Mouse (Mus musculus): ENCODE results near the gene Vmn2r27. TPM values are rescaled to one million over a fixed set of nuclear protein-coding genes. Genes with fewer than 3 reads are reported as not detected.
A peak's percentile ranks its signal among the peaks of the same experiment; 100 is the strongest.

The Vmn2r27 gene
- total and polyA plus RNA-seq, 3 experiments = 0.22 TPM; not detected in 2

- Histone ChIP-seq H3K4me3 (ENCODE audit: low read depth, low read length) (no peak overlapping the region), H3K27me3 (ENCODE audit: insufficient read depth, low read length) (0 out of 2 replicates have a peak, but pooled peaks cover 5% of the 10 kb centered on the region), H3K36me3 (replicated peaks) (no peaks in the 10 kb centered on the region), H3K9me3 (replicated peaks) (no peaks in the 10 kb centered on the region), H3K4me1 (ENCODE audit: insufficient read depth, low read depth, low read length) (no peaks in the 10 kb centered on the region)
- TF ChIP-seq POLR2AphosphoS5 (IDR thresholded peaks at IDR 0.05; ENCODE audit: insufficient replicate concordance, low read depth, low read length) = no peak
- TF ChIP-seq GATA1 (IDR thresholded peaks at IDR 0.05; ENCODE audit: borderline replicate concordance, low read length) = no peak
- TF ChIP-seq CTCF (IDR thresholded peaks at IDR 0.05; ENCODE audit: low read depth, low read length) = no peak
- TF ChIP-seq TAL1 (conservative IDR thresholded peaks at IDR 0.05; ENCODE audit: low read depth, low read length) = no peak
- TF ChIP-seq GATA2 (IDR thresholded peaks at IDR 0.05; ENCODE audit: borderline replicate concordance, low read depth, low read length) = no peak
- ATAC-seq (ENCODE audit: extremely low read depth, insufficient number of reproducible peaks, low FRiP score, poor library complexity, severe bottlenecking) = no peak
- DNase-seq (ENCODE audit: low spot score) = no peak
These were observed 24.2 kb upstream of the Vmn2r27 start for GRCm38 (mm10) chr6:124255721-124256470.

GRCm38 (mm10) chr6:124202116-124202515 lies 29.5 kb downstream of the Vmn2r27 start:
- DNase-seq (ENCODE audit: low spot score) (no peak), ATAC-seq (ENCODE audit: extremely low read depth, insufficient number of reproducible peaks, low FRiP score, poor library complexity, severe bottlenecking) (peak; percentile 76)

GRCm38 (mm10) chr6:124168499-124169257 lies 63.0 kb downstream of the Vmn2r27 start:
- no peaks in the 10 kb centered on the region for H3K27me3 ChIP-seq (ENCODE audit: insufficient read depth, low read length)
- no peak for ATAC-seq (ENCODE audit: extremely low read depth, insufficient number of reproducible peaks, low FRiP score, poor library complexity, severe bottlenecking)
- H3K9me3 ChIP-seq (replicated peaks) = no peaks in the 10 kb centered on the region
- no peak for DNase-seq (ENCODE audit: low spot score)
- no peak overlapping the region for H3K4me3 ChIP-seq (ENCODE audit: low read depth, low read length)
- no peaks in the 10 kb centered on the region for H3K4me1 ChIP-seq (ENCODE audit: insufficient read depth, low read depth, low read length)
- H3K36me3 ChIP-seq (replicated peaks) = no peaks in the 10 kb centered on the region
- TF ChIP-seq GATA1 (IDR thresholded peaks at IDR 0.05; ENCODE audit: borderline replicate concordance, low read length) (no peak), GATA2 (IDR thresholded peaks at IDR 0.05; ENCODE audit: borderline replicate concordance, low read depth, low read length) (no peak), CTCF (IDR thresholded peaks at IDR 0.05; ENCODE audit: low read depth, low read length) (no peak), POLR2AphosphoS5 (IDR thresholded peaks at IDR 0.05; ENCODE audit: insufficient replicate concordance, low read depth, low read length) (no peak), TAL1 (conservative IDR thresholded peaks at IDR 0.05; ENCODE audit: low read depth, low read length) (no peak)

More at GRCm38 (mm10) chr6:124202116-124202515, 29.5 kb downstream of the Vmn2r27 start:
- Histone ChIP-seq H3K4me3 (ENCODE audit: low read depth, low read length) (no peak overlapping the region), H3K36me3 (replicated peaks) (no peaks in the 10 kb centered on the region), H3K27me3 (ENCODE audit: insufficient read depth, low read length) (no peaks in the 10 kb centered on the region), H3K4me1 (ENCODE audit: insufficient read depth, low read depth, low read length) (no peaks in the 10 kb centered on the region), H3K9me3 (replicated peaks) (no peaks in the 10 kb centered on the region)
- TF ChIP-seq TAL1 (conservative IDR thresholded peaks at IDR 0.05; ENCODE audit: low read depth, low read length) (no peak), GATA1 (IDR thresholded peaks at IDR 0.05; ENCODE audit: borderline replicate concordance, low read length) (no peak), CTCF (IDR thresholded peaks at IDR 0.05; ENCODE audit: low read depth, low read length) (no peak), POLR2AphosphoS5 (IDR thresholded peaks at IDR 0.05; ENCODE audit: insufficient replicate concordance, low read depth, low read length) (no peak), GATA2 (IDR thresholded peaks at IDR 0.05; ENCODE audit: borderline replicate concordance, low read depth, low read length) (no peak)

GRCm38 (mm10) chr6:124166596-124166995 lies 65.1 kb downstream of the Vmn2r27 start:
- TF ChIP-seq TAL1 (conservative IDR thresholded peaks at IDR 0.05; ENCODE audit: low read depth, low read length) (no peak), POLR2AphosphoS5 (IDR thresholded peaks at IDR 0.05; ENCODE audit: insufficient replicate concordance, low read depth, low read length) (no peak), GATA1 (IDR thresholded peaks at IDR 0.05; ENCODE audit: borderline replicate concordance, low read length) (no peak), GATA2 (IDR thresholded peaks at IDR 0.05; ENCODE audit: borderline replicate concordance, low read depth, low read length) (no peak), CTCF (IDR thresholded peaks at IDR 0.05; ENCODE audit: low read depth, low read length) (no peak)
- H3K4me3 ChIP-seq (ENCODE audit: low read depth, low read length) = no peak overlapping the region
- H3K27me3 ChIP-seq (ENCODE audit: insufficient read depth, low read length) = no peaks in the 10 kb centered on the region
- DNase-seq (ENCODE audit: low spot score) (no peak), ATAC-seq (ENCODE audit: extremely low read depth, insufficient number of reproducible peaks, low FRiP score, poor library complexity, severe bottlenecking) (no peak)
- H3K36me3 ChIP-seq (replicated peaks) = no peaks in the 10 kb centered on the region
- no peaks in the 10 kb centered on the region for H3K9me3 ChIP-seq (replicated peaks)
- no peaks in the 10 kb centered on the region for H3K4me1 ChIP-seq (ENCODE audit: insufficient read depth, low read depth, low read length)

GRCm38 (mm10) chr6:124149808-124150207 lies 81.8 kb downstream of the Vmn2r27 start:
- Histone ChIP-seq H3K4me1 (ENCODE audit: insufficient read depth, low read depth, low read length) (no peaks in the 10 kb centered on the region), H3K9me3 (replicated peaks) (no peaks in the 10 kb centered on the region)
- ATAC-seq (ENCODE audit: extremely low read depth, insufficient number of reproducible peaks, low FRiP score, poor library complexity, severe bottlenecking) = no peak

More at GRCm38 (mm10) chr6:124149808-124150207, 81.8 kb downstream of the Vmn2r27 start:
- DNase-seq (ENCODE audit: low spot score) = no peak
- Histone ChIP-seq H3K36me3 (replicated peaks) (no peaks in the 10 kb centered on the region), H3K27me3 (ENCODE audit: insufficient read depth, low read length) (no peaks in the 10 kb centered on the region), H3K4me3 (ENCODE audit: low read depth, low read length) (no peak overlapping the region)
- TF ChIP-seq GATA2 (IDR thresholded peaks at IDR 0.05; ENCODE audit: borderline replicate concordance, low read depth, low read length) (no peak), GATA1 (IDR thresholded peaks at IDR 0.05; ENCODE audit: borderline replicate concordance, low read length) (no peak), POLR2AphosphoS5 (IDR thresholded peaks at IDR 0.05; ENCODE audit: insufficient replicate concordance, low read depth, low read length) (no peak), CTCF (IDR thresholded peaks at IDR 0.05; ENCODE audit: low read depth, low read length) (no peak), TAL1 (conservative IDR thresholded peaks at IDR 0.05; ENCODE audit: low read depth, low read length) (no peak)

Other genes starting within 250 kb of the Vmn2r27 start
- not detected in 2 replicates for gene Vmn2r26, start 207.3 kb downstream of the Vmn2r27 start, total RNA-seq (2014; fragmentation: Nextera tagmentation)
- gene Vmn2r26, start 207.3 kb downstream of the Vmn2r27 start, total RNA-seq (2017) = 0.11 and 0.12 TPM in 2 replicates
- gene Vmn2r26, start 207.3 kb downstream of the Vmn2r27 start, polyA plus RNA-seq (2012) = not detected in 2 replicates
- gene Cd163, start 72.8 kb upstream of the Vmn2r27 start, total RNA-seq (2014; fragmentation: Nextera tagmentation) = not detected in 2 replicates
- gene Cd163, start 72.8 kb upstream of the Vmn2r27 start, total RNA-seq (2017) = 0.06 and 0.27 TPM in 2 replicates
- gene Cd163, start 72.8 kb upstream of the Vmn2r27 start, polyA plus RNA-seq (2012) = not detected in 2 replicates
- 15.8 and 25.0 TPM in 2 replicates for gene Pex5, start 183.2 kb upstream of the Vmn2r27 start, total RNA-seq (2014; fragmentation: Nextera tagmentation)
- 21.0 and 22.3 TPM in 2 replicates for gene Pex5, start 183.2 kb upstream of the Vmn2r27 start, total RNA-seq (2017)
- gene Pex5, start 183.2 kb upstream of the Vmn2r27 start, polyA plus RNA-seq (2012) = 17.4 and 19.1 TPM in 2 replicates
- gene Clstn3, start 232.9 kb upstream of the Vmn2r27 start, total RNA-seq (2014; fragmentation: Nextera tagmentation) = 1.7 and 4.2 TPM in 2 replicates
- gene Clstn3, start 232.9 kb upstream of the Vmn2r27 start, total RNA-seq (2017) = 4.6 and 6.2 TPM in 2 replicates
- 10.9 and 11.5 TPM in 2 replicates for gene Clstn3, start 232.9 kb upstream of the Vmn2r27 start, polyA plus RNA-seq (2012)

All from G1E (cell line).